Mouse (Mus musculus) layer of hippocampus, adult 8-10 months (tissue): ENCODE measurements around the gene Zfp281. TPM values are rescaled to one million over a fixed set of nuclear protein-coding genes. Genes with fewer than 3 reads are reported as not detected.

Source experiments
- DNase-seq, 2 experiments: peaks; one replicate each; pipeline ENCODE4 v3.0.0; 2022; ENCODE audit warnings: low spot score in 2 of 2
- total RNA-seq, 4 experiments: library from RNA; stranded (reverse); gene quantifications; 2 replicates each; pipeline ENCODE4 v1.2.4; 2022

The Zfp281 gene
- 10 to 100 TPM; 34.4 to 37.8 (median 34.9) TPM for total RNA-seq

- peak; percentile 93 to 94 for DNase-seq
Measured at GRCm38 (mm10) chr1:136624146-136625018, at the start of gene Zfp281. TSS of gene Zfp281 (plus strand) at chr1:136624901.

- DNase-seq: no peak
Measured at GRCm38 (mm10) chr1:136577890-136578663, 46.6 kb upstream of the Zfp281 start.

DNA sequence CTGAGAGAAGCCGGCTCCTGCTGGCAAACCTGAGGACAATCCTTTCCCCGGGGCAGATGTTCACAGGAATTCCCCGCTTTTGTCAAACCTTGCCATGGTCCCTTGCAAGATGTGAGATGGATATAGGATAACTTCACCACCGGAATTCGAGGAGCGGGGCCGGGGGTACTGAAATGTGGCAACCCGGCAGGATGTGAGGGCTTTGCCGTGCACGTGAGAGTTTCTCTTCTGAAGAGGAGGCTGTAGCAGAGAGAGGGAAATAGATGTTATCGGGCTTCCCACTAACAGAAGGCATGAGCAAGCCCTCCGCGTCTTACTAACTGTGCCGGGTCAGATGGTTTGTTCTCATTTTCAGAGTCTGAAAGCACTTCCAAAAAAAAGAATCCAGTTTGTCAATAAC is 45.3 kb upstream of the Zfp281 start:
- DNase-seq: no peak

- no peak for DNase-seq
Measured at GRCm38 (mm10) chr1:136580266-136580665, 44.4 kb upstream of the Zfp281 start.

DNA sequence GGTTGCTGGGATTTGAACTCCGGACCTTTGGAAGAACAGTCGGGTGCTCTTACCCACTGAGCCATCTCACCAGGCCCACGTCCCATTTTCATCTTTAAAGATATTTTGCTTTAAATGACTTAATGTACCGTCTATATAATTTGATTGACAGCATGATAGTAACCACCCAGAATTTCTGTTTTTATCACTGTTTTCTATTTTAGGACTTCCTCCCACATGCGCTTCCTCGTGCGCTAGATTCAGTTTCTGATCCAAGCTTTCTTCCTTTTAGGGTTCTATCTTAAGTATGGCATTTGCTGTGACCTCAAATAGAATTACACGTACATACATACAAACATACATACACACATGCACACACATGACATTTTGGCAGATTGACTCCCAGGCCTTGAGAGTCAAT is 42.9 kb upstream of the Zfp281 start:
- DNase-seq: no peak

- DNase-seq: no peak
Measured at GRCm38 (mm10) chr1:136587761-136588405, 36.8 kb upstream of the Zfp281 start.

DNA sequence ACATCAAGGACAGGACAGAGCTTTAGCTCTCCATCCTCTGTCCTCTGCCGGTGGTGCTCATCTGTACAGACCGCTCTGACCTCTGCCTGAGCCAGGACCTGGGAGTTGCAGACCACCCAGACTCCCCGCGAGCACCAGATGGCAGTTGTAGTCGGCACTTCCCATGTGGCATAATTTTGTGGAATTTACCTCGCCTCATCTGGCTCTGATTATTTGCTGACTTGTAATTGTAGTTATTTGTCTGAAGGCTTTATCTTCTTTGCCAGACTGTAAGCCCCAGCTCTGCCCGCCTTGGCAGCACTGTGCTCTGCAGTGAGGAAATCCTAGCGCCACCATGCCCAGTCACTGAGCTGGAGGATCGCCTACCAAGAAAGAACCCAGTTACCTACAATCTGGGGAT is 35.8 kb upstream of the Zfp281 start:
- peak in 1 of 2 experiments; percentile 10 for DNase-seq

GRCm38 (mm10) chr1:136592741-136593140 is 32.0 kb upstream of the Zfp281 start:
- no peak for DNase-seq

GRCm38 (mm10) chr1:136594235-136594850 is 30.4 kb upstream of the Zfp281 start:
- no peak for DNase-seq

DNA sequence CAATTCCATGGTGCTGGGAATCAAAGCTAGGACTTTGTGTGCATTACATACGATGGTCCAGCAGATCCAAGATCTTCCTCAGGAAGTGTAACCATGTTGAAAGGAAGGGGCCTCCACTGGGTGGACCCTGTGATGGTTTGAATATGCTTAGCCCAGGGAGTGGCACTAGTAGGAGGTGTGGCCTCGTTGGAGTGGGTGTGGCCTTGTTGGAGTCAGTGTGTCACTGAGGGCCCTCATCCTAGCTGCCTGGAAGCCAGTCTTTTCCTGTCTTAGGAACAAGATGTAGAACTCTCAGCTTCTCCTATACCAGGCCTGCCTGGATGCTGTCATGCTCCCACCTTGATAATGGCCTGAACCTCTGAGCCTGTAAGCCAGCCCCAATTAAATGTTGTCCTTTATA is 27.9 kb upstream of the Zfp281 start:
- no peak for DNase-seq

DNA sequence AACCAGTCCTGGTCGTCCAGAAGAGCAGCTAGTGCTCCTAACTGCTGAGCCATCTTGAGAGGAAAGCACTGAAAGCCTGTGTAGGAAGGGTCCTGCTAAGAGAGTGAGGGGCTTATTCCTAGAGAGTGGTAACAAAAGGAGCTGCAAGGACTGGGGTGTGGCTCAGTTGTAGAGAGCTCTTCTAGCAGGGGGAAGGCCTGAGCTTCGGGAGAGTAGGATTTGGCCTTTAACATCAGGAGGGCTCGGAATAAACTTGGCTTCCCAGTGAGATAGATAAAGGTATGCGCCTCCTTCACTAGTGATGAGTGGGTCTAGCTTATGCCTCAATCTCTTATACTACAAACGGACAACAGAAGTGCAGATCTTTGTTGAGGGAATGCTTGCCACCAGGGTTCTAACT is 26.4 kb upstream of the Zfp281 start:
- no peak for DNase-seq

DNA sequence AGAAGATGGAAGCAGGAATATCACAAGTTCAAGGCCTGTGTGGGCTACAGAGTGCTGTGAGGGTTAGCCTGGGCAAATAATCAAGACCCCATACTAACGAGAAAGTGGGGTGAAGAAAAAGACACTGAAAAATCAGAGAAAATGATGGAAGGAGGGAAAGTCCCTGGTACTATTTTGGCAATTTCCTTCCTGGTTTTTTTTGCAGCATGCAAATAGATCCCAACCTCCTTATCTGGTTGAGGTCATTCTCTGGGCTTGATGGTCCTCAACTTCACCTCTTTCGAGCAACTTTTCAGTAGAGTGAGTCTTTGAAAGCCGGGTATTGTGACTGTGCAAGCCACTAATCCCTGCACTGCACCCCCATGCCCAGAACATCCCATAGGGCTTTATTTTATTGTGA is 24.6 kb upstream of the Zfp281 start:
- DNase-seq: no peak

- no peak for DNase-seq
Measured at GRCm38 (mm10) chr1:136600647-136601345, 23.9 kb upstream of the Zfp281 start.

GRCm38 (mm10) chr1:136601346-136601888 is 23.3 kb upstream of the Zfp281 start:
- DNase-seq: no peak

GRCm38 (mm10) chr1:136602303-136602702 is 22.4 kb upstream of the Zfp281 start:
- DNase-seq: no peak

GRCm38 (mm10) chr1:136604190-136604589 is 20.5 kb upstream of the Zfp281 start:
- no peak for DNase-seq

GRCm38 (mm10) chr1:136605790-136606189 is 18.9 kb upstream of the Zfp281 start:
- no peak for DNase-seq

- no peak for DNase-seq
Measured at GRCm38 (mm10) chr1:136606278-136606677, 18.4 kb upstream of the Zfp281 start.

DNA sequence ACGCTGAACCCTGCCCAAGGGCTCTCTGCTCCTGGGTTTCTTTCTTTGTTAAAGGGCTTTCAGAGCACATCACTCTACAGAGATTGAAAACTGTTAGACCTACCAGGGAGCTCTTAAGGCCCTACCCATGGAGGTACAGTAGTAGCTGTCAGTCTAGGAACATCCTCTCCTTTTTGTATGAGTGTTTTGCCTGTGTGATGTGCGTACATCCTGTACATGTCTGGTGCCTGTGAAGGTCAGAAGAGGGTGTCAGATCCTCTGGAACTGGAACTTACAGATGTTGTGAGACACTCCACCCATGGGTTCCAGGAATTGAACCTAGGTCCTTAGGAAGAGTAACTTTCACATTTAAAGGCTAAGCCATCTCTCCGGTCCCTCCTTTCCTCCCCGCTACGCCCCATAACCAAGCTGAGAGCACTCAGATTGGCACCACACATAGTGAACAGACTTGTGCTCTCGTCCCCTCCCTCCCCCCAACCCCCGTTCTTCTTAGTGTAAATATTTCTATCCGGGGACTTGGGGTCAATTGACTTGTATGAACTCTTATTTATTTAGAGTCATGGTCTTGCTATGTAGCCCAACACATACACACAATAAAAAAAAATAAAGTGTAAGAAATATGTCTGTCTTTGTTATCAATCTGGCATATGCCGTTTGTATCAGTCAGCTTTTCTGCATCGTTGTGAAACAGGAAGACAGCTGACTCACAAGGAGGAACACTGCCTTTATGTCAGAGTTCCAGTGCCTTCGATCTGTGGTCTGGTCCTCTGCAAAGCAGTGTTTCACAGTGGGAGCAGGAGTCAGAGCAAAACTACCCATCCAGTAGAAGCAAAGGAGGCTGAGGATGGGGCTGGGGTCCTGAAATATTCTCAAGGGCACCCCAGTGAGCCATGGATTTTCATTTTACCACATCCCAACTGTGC is 16.1 kb upstream of the Zfp281 start:
- DNase-seq: no peak

DNA sequence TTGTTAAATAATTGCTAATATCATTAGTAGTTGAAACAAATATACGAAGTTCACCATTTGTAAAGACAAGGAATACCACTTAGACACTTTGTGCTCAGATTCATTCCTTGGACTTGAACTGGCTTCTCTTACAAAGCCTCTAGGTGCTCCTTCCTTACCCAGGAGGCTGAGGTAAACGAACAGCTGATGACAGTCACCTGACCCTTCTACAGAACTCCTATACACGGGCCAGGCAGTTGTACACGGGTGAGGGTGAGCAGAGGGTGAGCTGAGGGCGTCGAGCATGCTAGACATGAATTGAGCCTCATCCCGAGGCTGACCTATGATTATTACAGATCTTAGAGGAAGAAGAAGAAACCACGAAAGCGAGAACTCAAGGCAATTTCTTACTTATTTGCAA is 12.9 kb upstream of the Zfp281 start:
- no peak for DNase-seq
